Mouse (Mus musculus) stomach, postnatal 0 days (tissue): ENCODE measurements at regions not wholly inside any gene's neighbourhood (a gene's known extent, or its start where the extent isn't known, plus 50 kb on each side); places are given as distances from the start of the nearest gene placed in this dataset.

Experiments used
- ATAC-seq: fragments of 200-750 bp; cut with Nextera tagmentation; 2 replicates; pipeline ENCODE4 v1.8.0; 2017; ENCODE audit not compliant: low FRiP score, low TSS enrichment
- DNase-seq: peaks from one replicate; pipeline ENCODE4 v3.0.0-alpha.2; 2016; ENCODE audit warnings: low spot score
- H3K27ac ChIP-seq: fragments of 300-500 bp; sonication (generic); replicated peaks from 2 replicates; pipeline ENCODE4 v1.5.1; 2014; ENCODE audit warnings: mild to moderate bottlenecking, control low read depth
- H3K27me3 ChIP-seq: fragments of 300-500 bp; sonication (generic); 2 replicates; pipeline ENCODE4 v1.6.1; 2014; ENCODE audit warnings: low read length; ENCODE audit not compliant: control insufficient read depth, insufficient read depth
- H3K36me3 ChIP-seq: fragments of 300-500 bp; sonication (generic); 2 replicates; pipeline ENCODE4 v1.6.1; 2014; ENCODE audit warnings: low read length, mixed read lengths; ENCODE audit not compliant: control insufficient read depth, insufficient read depth
- H3K4me1 ChIP-seq: fragments of 300-500 bp; sonication (generic); replicated peaks from 2 replicates; pipeline ENCODE4 v1.6.1; 2014; ENCODE audit warnings: antibody characterized with exemption; ENCODE audit not compliant: control insufficient read depth, insufficient read depth
- H3K4me2 ChIP-seq: fragments of 300-500 bp; sonication (generic); replicated peaks from 2 replicates; pipeline ENCODE4 v1.6.1; 2014; ENCODE audit warnings: low read depth, mild to moderate bottlenecking, control low read depth, moderate library complexity
- H3K4me3 ChIP-seq: fragments of 300-500 bp; sonication (generic); 2 replicates; pipeline ENCODE4 v1.5.1; 2014; ENCODE audit warnings: low read depth, low read length, control low read depth
- H3K9ac ChIP-seq: fragments of 300-500 bp; sonication (generic); 2 replicates; pipeline ENCODE4 v1.6.1; 2014; ENCODE audit warnings: mild to moderate bottlenecking, low read length, control low read depth, mixed read lengths
- H3K9me3 ChIP-seq: fragments of 300-500 bp; sonication (generic); 2 replicates; pipeline ENCODE4 v1.6.1; 2016; ENCODE audit warnings: low read length; ENCODE audit not compliant: control insufficient read depth
- CTCF ChIP-seq: IDR thresholded peaks from 2 replicates; pipeline ENCODE4 v1.5.1; 2016; ENCODE audit warnings: antibody characterized with exemption, low read depth, mild to moderate bottlenecking, moderate library complexity
- EP300 ChIP-seq: optimal IDR thresholded peaks from 2 replicates; pipeline ENCODE3; 2016; ENCODE audit warnings: antibody characterized with exemption
- WGBS: fragments of 180-500 bp; shearing (Covaris S2); extraction: QIAGEN DNeasy Blood & Tissue Kit; methylation state at CpG from one replicate; pipeline ENCODE4 v1.1.7; 2014; 5-methylcytosine and 5-hydroxymethylcytosine counted together

- no peak overlapping the region for H3K9ac ChIP-seq
- 71% methylated on average over 6 of the region's 6 CpGs for WGBS
- DNase-seq = no peak
- no peaks in the 10 kb centered on the region for H3K27me3 ChIP-seq
- ATAC-seq = no peak
- H3K4me3 ChIP-seq = no peak overlapping the region
- H3K36me3 ChIP-seq = no peaks in the 10 kb centered on the region
- TF ChIP-seq CTCF (no peak), EP300 (no peak)
- H3K4me2 ChIP-seq = no peak overlapping the region
- no peak overlapping the region for H3K27ac ChIP-seq
- no peaks in the 10 kb centered on the region for H3K4me1 ChIP-seq
- no peaks in the 10 kb centered on the region for H3K9me3 ChIP-seq
These were observed 317.5 kb upstream of the Fam92a start for GRCm38 (mm10) chr4:12489358-12489757.

GRCm38 (mm10) chr4:12481481-12481880 is 309.7 kb upstream of the Fam92a start:
- H3K36me3 ChIP-seq = no peaks in the 10 kb centered on the region
- 70% methylated on average over 4 of the region's 4 CpGs for WGBS
- H3K9me3 ChIP-seq = no peaks in the 10 kb centered on the region
- H3K4me2 ChIP-seq = no peak overlapping the region
- no peak for ATAC-seq
- DNase-seq = no peak
- H3K27me3 ChIP-seq = no peaks in the 10 kb centered on the region
- H3K4me1 ChIP-seq = no peaks in the 10 kb centered on the region
- H3K27ac ChIP-seq = no peak overlapping the region
- H3K4me3 ChIP-seq = no peak overlapping the region
- H3K9ac ChIP-seq = no peak overlapping the region
- no peak for TF ChIP-seq EP300
- TF ChIP-seq CTCF = no peak

GRCm38 (mm10) chr4:12476717-12477116 is 304.9 kb upstream of the Fam92a start:
- H3K27me3 ChIP-seq = no peaks in the 10 kb centered on the region
- no peak overlapping the region for H3K9ac ChIP-seq
- H3K36me3 ChIP-seq = no peaks in the 10 kb centered on the region
- DNase-seq (no peak), ATAC-seq (no peak)
- TF ChIP-seq CTCF = no peak
- no peak for TF ChIP-seq EP300
- 74% methylated on average over 7 of the region's 7 CpGs for WGBS
- H3K4me3 ChIP-seq = no peak overlapping the region
- H3K27ac ChIP-seq = no peak overlapping the region
- H3K4me2 ChIP-seq = no peak overlapping the region
- H3K4me1 ChIP-seq = no peaks in the 10 kb centered on the region
- no peaks in the 10 kb centered on the region for H3K9me3 ChIP-seq

- H3K9ac ChIP-seq = no peak overlapping the region
- WGBS = 49% methylated on average over 4 of the region's 4 CpGs
- no peak overlapping the region for H3K27ac ChIP-seq
- H3K4me3 ChIP-seq = no peak overlapping the region
- DNase-seq (no peak), ATAC-seq (no peak)
- no peaks in the 10 kb centered on the region for H3K36me3 ChIP-seq
- TF ChIP-seq EP300 (no peak), CTCF (no peak)
- no peaks in the 10 kb centered on the region for H3K9me3 ChIP-seq
- H3K4me1 ChIP-seq = no peaks in the 10 kb centered on the region
- no peaks in the 10 kb centered on the region for H3K27me3 ChIP-seq
- H3K4me2 ChIP-seq = no peak overlapping the region
These were observed 303.3 kb upstream of the Fam92a start for GRCm38 (mm10) chr4:12474981-12475568.

DNA sequence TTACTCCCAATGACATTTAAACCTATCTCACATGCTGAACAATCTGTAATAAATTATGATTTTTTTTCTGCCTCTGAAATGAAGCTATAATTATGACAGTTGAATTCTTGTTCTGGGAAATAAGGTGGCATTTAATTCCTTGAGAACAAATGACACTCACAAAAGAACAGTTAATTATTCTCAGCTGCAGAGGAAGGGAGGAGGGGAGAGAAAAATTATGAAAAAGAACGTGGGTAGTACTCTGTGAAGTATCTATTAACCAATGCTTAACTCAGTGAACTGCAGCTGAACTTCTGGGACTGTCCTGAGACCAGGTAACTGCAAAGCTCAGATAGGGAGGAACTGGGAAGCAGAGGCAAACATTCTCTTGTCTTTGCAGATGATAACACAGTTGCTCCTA is 302.6 kb upstream of the Fam92a start:
- 20% methylated on average over 1 of the region's 1 CpGs for WGBS
- Histone ChIP-seq H3K4me2 (no peak overlapping the region), H3K4me3 (no peak overlapping the region), H3K36me3 (no peaks in the 10 kb centered on the region), H3K4me1 (no peaks in the 10 kb centered on the region), H3K9me3 (no peaks in the 10 kb centered on the region), H3K27me3 (no peaks in the 10 kb centered on the region), H3K9ac (no peak overlapping the region), H3K27ac (no peak overlapping the region)
- TF ChIP-seq EP300 (no peak), CTCF (no peak)
- DNase-seq = no peak
- ATAC-seq = no peak

DNA sequence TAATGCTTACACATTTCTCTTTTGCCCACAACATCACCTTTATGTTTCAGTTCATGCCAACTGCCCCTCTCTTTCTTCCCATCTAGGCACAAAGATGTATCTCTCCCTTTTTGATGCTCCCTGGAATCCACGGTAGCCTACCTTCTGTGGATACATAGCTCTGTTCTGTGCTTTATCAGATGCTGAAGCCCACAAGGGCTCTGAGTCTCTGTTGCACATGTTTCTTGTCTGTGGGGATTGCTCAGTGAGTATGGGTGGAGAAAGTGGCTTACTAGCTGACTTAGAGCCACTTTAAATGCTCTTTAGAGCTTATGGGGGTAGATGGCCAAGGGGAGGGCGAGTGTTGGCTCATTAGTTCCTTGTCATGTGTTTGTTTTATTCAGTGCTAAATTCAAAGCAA is 289.9 kb upstream of the Fam92a start:
- no peak for TF ChIP-seq EP300
- TF ChIP-seq CTCF = no peak
- DNase-seq = no peak
- ATAC-seq = no peak
- Histone ChIP-seq H3K4me2 (no peak overlapping the region), H3K27ac (no peak overlapping the region), H3K4me3 (no peak overlapping the region), H3K9ac (no peak overlapping the region), H3K36me3 (no peaks in the 10 kb centered on the region), H3K9me3 (no peaks in the 10 kb centered on the region), H3K27me3 (no peaks in the 10 kb centered on the region), H3K4me1 (no peaks in the 10 kb centered on the region)
- 60% methylated on average over 2 of the region's 2 CpGs for WGBS
